Mouse (Mus musculus) myocyte (in vitro differentiated cells): ENCODE measurements around the gene Itsn1. TPM values are rescaled to one million over a fixed set of nuclear protein-coding genes. Genes with fewer than 3 reads are reported as not detected.

Experiments
- H3K27me3 ChIP-seq: one replicate; pipeline ENCODE4 v1.6.1; 2011; ENCODE audit not compliant: control insufficient read depth, insufficient read depth, insufficient read length
- H3K36me3 ChIP-seq: one replicate; pipeline ENCODE4 v1.6.1; 2011; ENCODE audit not compliant: control insufficient read depth, insufficient read depth
- H3K4me2 ChIP-seq: one replicate; pipeline ENCODE4 v1.6.1; 2011; ENCODE audit warnings: low read depth, control low read depth
- H3K4me3 ChIP-seq: one replicate; pipeline ENCODE4 v1.5.1; 2011; ENCODE audit warnings: mild to moderate bottlenecking, control low read depth, moderate library complexity
- H3K79me2 ChIP-seq: one replicate; pipeline ENCODE4 v1.6.1; 2011; ENCODE audit not compliant: control insufficient read depth, insufficient read depth
- H3ac ChIP-seq: one replicate; pipeline ENCODE4 v1.6.1; 2011; ENCODE audit not compliant: control insufficient read depth, insufficient read length
- CEBPB ChIP-seq: IDR thresholded peaks from 2 replicates; pipeline ENCODE4 v1.6.1; 2011; ENCODE audit warnings: mild to moderate bottlenecking, moderate library complexity; ENCODE audit not compliant: poor library complexity, insufficient read depth, severe bottlenecking
- E2F4 ChIP-seq: IDR thresholded peaks from one replicate; pipeline ENCODE4 v1.6.1; 2011; ENCODE audit warnings: mild to moderate bottlenecking, control low read depth, moderate library complexity; ENCODE audit not compliant: insufficient read depth
- MAX ChIP-seq: IDR thresholded peaks from one replicate; pipeline ENCODE4 v1.6.1; 2011; ENCODE audit warnings: low read depth, mild to moderate bottlenecking, control low read depth
- MYOD1 ChIP-seq, 3 experiments: IDR thresholded peaks; one replicate each; pipeline ENCODE4 v1.6.1; 2011; ENCODE audit warnings: control low read depth in 2 of 3, low read depth in 2 of 3, mild to moderate bottlenecking in 2 of 3, moderate library complexity in 1 of 3; ENCODE audit not compliant: insufficient read length in 2 of 3, control insufficient read depth in 1 of 3
- MYOG ChIP-seq, 3 experiments: IDR thresholded peaks; one replicate each; pipeline ENCODE4 v1.6.1; 2011; ENCODE audit warnings: control low read depth in 2 of 3, low read depth in 2 of 3, mild to moderate bottlenecking in 2 of 3; ENCODE audit not compliant: insufficient read length in 2 of 3, control insufficient read depth in 1 of 3, insufficient read depth in 1 of 3
- POLR2A ChIP-seq: IDR thresholded peaks from one replicate; pipeline ENCODE4 v1.6.1; 2011; ENCODE audit warnings: low read depth, mild to moderate bottlenecking, control low read depth, moderate library complexity; ENCODE audit not compliant: insufficient read length
- POLR2AphosphoS2 ChIP-seq: IDR thresholded peaks from one replicate; pipeline ENCODE4 v1.6.1; 2011; ENCODE audit warnings: low read depth, control low read depth; ENCODE audit not compliant: insufficient read length
- REST ChIP-seq: IDR thresholded peaks from one replicate; pipeline ENCODE4 v1.6.1; 2011; ENCODE audit warnings: mild to moderate bottlenecking, control low read depth, moderate library complexity; ENCODE audit not compliant: insufficient read depth, insufficient read length
- SRF ChIP-seq: IDR thresholded peaks from one replicate; pipeline ENCODE4 v1.6.1; 2011; ENCODE audit warnings: low read depth; ENCODE audit not compliant: control insufficient read depth, insufficient read length
- TCF12 ChIP-seq: IDR thresholded peaks from one replicate; pipeline ENCODE4 v1.6.1; 2011; ENCODE audit warnings: mild to moderate bottlenecking, control low read depth; ENCODE audit not compliant: poor library complexity, insufficient read depth, severe bottlenecking
- TCF3 ChIP-seq: IDR thresholded peaks from one replicate; pipeline ENCODE4 v1.6.1; 2011; ENCODE audit warnings: low read depth, control low read depth; ENCODE audit not compliant: insufficient read length
- USF1 ChIP-seq: IDR thresholded peaks from one replicate; pipeline ENCODE4 v1.6.1; 2011; ENCODE audit warnings: low read depth, mild to moderate bottlenecking, control low read depth, moderate library complexity
- polyA plus RNA-seq: library from polyadenylated mRNA; unstranded; fragments of >200 nt; fragmentation: generic; extraction: Trizol; gene quantifications from one replicate; pipeline ENCODE4 v1.2.1, GENCODE M21; 2012; ENCODE audit warnings: missing spikeins

Itsn1 gene
- polyA plus RNA-seq, 1 experiment = 27.5 TPM

DNA sequence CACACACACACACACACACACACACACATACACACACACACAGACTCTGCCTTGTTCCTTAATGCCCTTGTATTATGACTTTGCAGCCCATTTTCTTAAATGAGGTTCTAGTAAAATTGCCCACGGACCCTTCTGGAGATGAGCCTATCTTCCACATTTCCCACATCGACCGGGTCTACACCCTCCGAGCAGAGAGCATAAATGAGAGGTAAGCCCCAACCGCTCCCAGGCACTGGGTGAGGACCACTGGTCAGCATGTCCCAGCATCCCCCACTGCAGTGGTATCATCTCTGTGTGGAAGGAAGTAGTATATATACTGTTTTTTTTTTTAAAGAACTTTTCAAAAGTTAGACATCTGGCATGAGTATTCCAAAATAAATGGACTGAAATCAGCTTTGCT lies 177.6 kb downstream of the Itsn1 start:
- TF ChIP-seq POLR2AphosphoS2 = no peak
- TF ChIP-seq POLR2A = no peak
- no peak for TF ChIP-seq MAX
- no peak for TF ChIP-seq SRF
- no peak overlapping the region for H3ac ChIP-seq
- H3K27me3 ChIP-seq = no peaks in the 10 kb centered on the region
- H3K79me2 ChIP-seq = no peaks in the 10 kb centered on the region
- H3K4me2 ChIP-seq = no peak overlapping the region
- no peak overlapping the region for H3K4me3 ChIP-seq
- no peaks in the 10 kb centered on the region for H3K36me3 ChIP-seq

DNA sequence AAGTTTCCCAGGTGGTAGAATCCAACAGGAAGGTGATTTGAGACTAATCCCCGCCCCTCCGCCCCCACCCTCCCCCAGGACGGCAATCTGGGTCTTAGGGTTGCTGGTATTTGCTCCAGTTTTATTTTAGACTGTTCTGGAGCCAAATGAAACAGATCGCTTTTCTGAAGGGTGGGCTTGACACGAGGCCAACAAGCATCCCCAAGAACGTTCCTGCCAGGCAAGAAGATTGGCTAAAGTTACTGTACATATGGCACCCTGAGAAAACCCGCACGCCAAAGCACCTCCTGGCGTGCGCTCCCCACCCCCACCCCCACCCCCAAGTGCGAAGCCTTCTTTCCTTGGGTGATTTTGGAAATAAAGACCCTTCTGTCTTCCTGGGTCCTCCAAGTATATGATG lies 178.1 kb downstream of the Itsn1 start:
- no peak overlapping the region for H3K4me2 ChIP-seq
- H3ac ChIP-seq = no peak overlapping the region
- no peaks in the 10 kb centered on the region for H3K27me3 ChIP-seq
- H3K4me3 ChIP-seq = no peak overlapping the region
- no peaks in the 10 kb centered on the region for H3K36me3 ChIP-seq
- H3K79me2 ChIP-seq = no peaks in the 10 kb centered on the region
- TF ChIP-seq POLR2AphosphoS2 (no peak), E2F4 (no peak), CEBPB (no peak), REST (no peak), USF1 (no peak), MYOD1 (IDR thresholded peaks at IDR 0.05; ENCODE audit: control insufficient read depth in 1 of 3, insufficient read length in 2 of 3, low read depth in 2 of 3) (no peak), TCF3 (no peak), MYOG (IDR thresholded peaks at IDR 0.05; ENCODE audit: control insufficient read depth in 1 of 3, insufficient read depth in 1 of 3, insufficient read length in 2 of 3, low read depth in 2 of 3) (no peak), MAX (no peak), SRF (no peak), POLR2A (no peak), TCF12 (no peak)

DNA sequence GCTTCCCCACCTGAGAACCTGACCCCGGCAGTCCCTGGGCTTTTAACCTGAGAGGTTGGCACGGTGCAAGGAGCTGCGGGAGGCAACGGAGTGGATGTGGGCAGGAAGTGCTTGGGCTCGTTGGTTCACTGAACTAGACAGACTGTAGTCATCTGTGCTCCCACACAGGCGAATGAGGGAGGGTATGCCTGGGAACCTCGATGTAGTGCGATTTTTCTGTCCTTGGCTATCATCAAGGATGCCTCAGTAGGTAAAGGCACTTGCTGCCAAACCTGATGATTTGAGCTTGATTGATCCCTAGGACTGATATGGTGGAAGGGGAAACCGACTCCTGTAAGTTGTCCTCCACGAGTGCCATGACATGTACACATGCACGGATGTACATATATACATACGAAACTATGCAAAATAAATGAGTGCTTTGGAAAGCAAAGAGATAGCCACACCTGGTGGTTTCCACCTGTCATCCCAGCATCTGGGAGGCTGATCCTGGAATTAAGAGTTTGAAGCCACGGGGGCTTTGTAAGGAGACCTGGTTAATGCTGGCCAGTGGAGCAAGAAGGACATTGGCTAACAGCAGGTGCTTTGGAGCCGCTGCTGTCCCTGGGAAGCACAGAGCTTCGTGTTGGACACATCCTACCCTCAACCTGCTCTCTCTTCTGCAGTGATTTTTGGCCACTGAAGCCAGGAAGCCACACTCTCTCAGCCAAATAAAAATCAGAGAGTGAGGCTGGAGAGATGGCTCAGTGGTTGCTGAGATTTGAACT lies 180.7 kb downstream of the Itsn1 start:
- H3K36me3 ChIP-seq = no peaks in the 10 kb centered on the region
- no peak overlapping the region for H3K4me2 ChIP-seq

DNA sequence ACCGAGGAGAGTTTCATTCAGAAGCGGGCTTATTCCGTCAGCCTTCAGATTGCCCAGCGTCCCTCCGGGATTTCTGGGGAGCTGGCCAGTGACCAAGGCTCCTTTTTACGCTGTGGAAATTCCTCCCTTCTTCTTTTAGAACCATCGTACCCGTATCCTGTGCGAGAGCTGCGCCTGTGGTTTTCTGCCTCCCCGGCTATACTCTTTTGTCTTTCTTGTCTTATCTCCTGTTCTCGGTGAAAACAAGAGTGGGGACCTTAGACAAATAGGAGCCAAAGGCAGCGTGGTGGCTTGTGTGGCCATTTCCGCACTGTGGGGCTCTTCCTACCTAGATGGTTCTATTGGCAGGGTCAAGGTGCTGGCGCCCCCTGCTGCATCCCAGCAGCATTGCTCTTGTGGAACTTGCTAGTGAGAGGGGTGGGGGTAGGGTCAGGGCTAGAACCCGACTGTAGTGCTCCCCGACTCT lies 188.6 kb downstream of the Itsn1 start:
- Histone ChIP-seq H3K4me2 (peak overlapping the region; percentile 71), H3K4me3 (no peak overlapping the region), H3ac (no peak overlapping the region), H3K36me3 (no peaks in the 10 kb centered on the region), H3K79me2 (no peaks in the 10 kb centered on the region), H3K27me3 (no peaks in the 10 kb centered on the region)
- TF ChIP-seq POLR2AphosphoS2 (peak; percentile 18), E2F4 (no peak)

More for the DNA sequence above, 180.7 kb downstream of the Itsn1 start:
- Histone ChIP-seq H3ac (no peak overlapping the region), H3K27me3 (no peaks in the 10 kb centered on the region), H3K4me3 (no peak overlapping the region), H3K79me2 (no peaks in the 10 kb centered on the region)
- TF ChIP-seq MYOG (IDR thresholded peaks at IDR 0.05; ENCODE audit: control insufficient read depth in 1 of 3, insufficient read depth in 1 of 3, insufficient read length in 2 of 3, low read depth in 2 of 3) (no peak), MYOD1 (IDR thresholded peaks at IDR 0.05; ENCODE audit: control insufficient read depth in 1 of 3, insufficient read length in 2 of 3, low read depth in 2 of 3) (no peak), E2F4 (no peak), USF1 (no peak), TCF12 (no peak), SRF (no peak), TCF3 (no peak), MAX (no peak), CEBPB (no peak), REST (no peak), POLR2AphosphoS2 (no peak), POLR2A (no peak)

DNA sequence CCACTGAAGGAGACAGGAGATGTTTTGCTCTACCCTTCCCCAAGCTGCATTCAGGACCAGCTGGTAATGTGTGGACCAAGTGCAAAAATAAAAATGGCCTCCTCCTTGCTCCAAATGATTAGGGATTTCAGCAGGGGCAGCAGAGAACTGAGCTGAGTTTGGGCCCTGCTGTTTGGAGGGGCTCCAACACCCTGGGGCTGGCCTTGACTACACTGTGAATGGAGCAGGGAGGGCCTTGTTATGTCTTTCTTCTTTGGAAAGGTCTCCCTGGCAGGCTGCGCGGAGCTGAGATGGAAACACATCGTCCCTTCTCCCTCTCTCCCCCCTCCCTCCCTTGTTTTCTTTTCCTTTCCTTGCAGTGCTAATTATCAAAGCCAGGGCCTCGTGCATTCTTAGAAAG lies 189.4 kb downstream of the Itsn1 start:
- Histone ChIP-seq H3ac (no peak overlapping the region), H3K27me3 (no peaks in the 10 kb centered on the region), H3K4me2 (peak overlapping the region; percentile 71), H3K4me3 (no peak overlapping the region), H3K36me3 (peaks cover under 1% of the 10 kb centered on the region), H3K79me2 (no peaks in the 10 kb centered on the region)
- TF ChIP-seq MYOD1 (IDR thresholded peaks at IDR 0.05; ENCODE audit: control insufficient read depth in 1 of 3, insufficient read length in 2 of 3, low read depth in 2 of 3) = no peak
- no peak for TF ChIP-seq SRF
- no peak for TF ChIP-seq USF1
- TF ChIP-seq CEBPB = no peak
- no peak for TF ChIP-seq MAX
- TF ChIP-seq REST = no peak
- no peak for TF ChIP-seq POLR2AphosphoS2
- TF ChIP-seq TCF3 = no peak
- TF ChIP-seq E2F4 = no peak
- TF ChIP-seq MYOG (IDR thresholded peaks at IDR 0.05; ENCODE audit: control insufficient read depth in 1 of 3, insufficient read depth in 1 of 3, insufficient read length in 2 of 3, low read depth in 2 of 3) = no peak
- no peak for TF ChIP-seq TCF12
- TF ChIP-seq POLR2A = no peak
